Mouse (Mus musculus): Measurements from ENCODE around the gene Mfap4.

Mfap4 gene

GRCm38 (mm10) chr11:61473630-61474029 is 11.6 kb upstream of the Mfap4 start:
- TF ChIP-seq GATA4 (IDR thresholded peaks at IDR 0.05; ENCODE audit: insufficient replicate concordance, low read length) = no peak

GRCm38 (mm10) chr11:61476786-61477382 is 8.3 kb upstream of the Mfap4 start:
- no peak for TF ChIP-seq GATA4 (IDR thresholded peaks at IDR 0.05; ENCODE audit: insufficient replicate concordance, low read length)

GRCm38 (mm10) chr11:61477566-61478508 is 7.4 kb upstream of the Mfap4 start:
- TF ChIP-seq GATA4 (IDR thresholded peaks at IDR 0.05; ENCODE audit: insufficient replicate concordance, low read length) = no peak

GRCm38 (mm10) chr11:61478788-61479187 is 6.4 kb upstream of the Mfap4 start:
- TF ChIP-seq GATA4 (IDR thresholded peaks at IDR 0.05; ENCODE audit: insufficient replicate concordance, low read length) = no peak

GRCm38 (mm10) chr11:61481239-61482090 is 3.8 kb upstream of the Mfap4 start:
- no peak for TF ChIP-seq GATA4 (IDR thresholded peaks at IDR 0.05; ENCODE audit: insufficient replicate concordance, low read length)

- TF ChIP-seq GATA4 (IDR thresholded peaks at IDR 0.05; ENCODE audit: insufficient replicate concordance, low read length) = no peak
Observed at GRCm38 (mm10) chr11:61483226-61483845, 1.9 kb upstream of the Mfap4 start.

GRCm38 (mm10) chr11:61484256-61484612 is 997 bp upstream of the Mfap4 start:
- TF ChIP-seq GATA4 (IDR thresholded peaks at IDR 0.05; ENCODE audit: insufficient replicate concordance, low read length) = no peak

GRCm38 (mm10) chr11:61485541-61486457 is 568 bp downstream of the Mfap4 start:
- no peak for TF ChIP-seq GATA4 (IDR thresholded peaks at IDR 0.05; ENCODE audit: insufficient replicate concordance, low read length)

- TF ChIP-seq GATA4 (IDR thresholded peaks at IDR 0.05; ENCODE audit: insufficient replicate concordance, low read length) = no peak
Observed at GRCm38 (mm10) chr11:61486458-61487219, 1.4 kb downstream of the Mfap4 start.

- no peak for TF ChIP-seq GATA4 (IDR thresholded peaks at IDR 0.05; ENCODE audit: insufficient replicate concordance, low read length)
Observed at GRCm38 (mm10) chr11:61487401-61487800, 2.2 kb downstream of the Mfap4 start.

GRCm38 (mm10) chr11:61487936-61488335 is 2.7 kb downstream of the Mfap4 start:
- TF ChIP-seq GATA4 (IDR thresholded peaks at IDR 0.05; ENCODE audit: insufficient replicate concordance, low read length) = no peak

- no peak for TF ChIP-seq GATA4 (IDR thresholded peaks at IDR 0.05; ENCODE audit: insufficient replicate concordance, low read length)
Observed at GRCm38 (mm10) chr11:61489085-61489484, 3.9 kb downstream of the Mfap4 start.

GRCm38 (mm10) chr11:61489874-61490273 is 4.6 kb downstream of the Mfap4 start:
- no peak for TF ChIP-seq GATA4 (IDR thresholded peaks at IDR 0.05; ENCODE audit: insufficient replicate concordance, low read length)
